Mouse (Mus musculus): ENCODE measurements at regions not wholly inside any gene's neighbourhood (a gene's known extent, or its start where the extent isn't known, plus 50 kb on each side); places are given as distances from the start of the nearest gene placed in this dataset.

DNA sequence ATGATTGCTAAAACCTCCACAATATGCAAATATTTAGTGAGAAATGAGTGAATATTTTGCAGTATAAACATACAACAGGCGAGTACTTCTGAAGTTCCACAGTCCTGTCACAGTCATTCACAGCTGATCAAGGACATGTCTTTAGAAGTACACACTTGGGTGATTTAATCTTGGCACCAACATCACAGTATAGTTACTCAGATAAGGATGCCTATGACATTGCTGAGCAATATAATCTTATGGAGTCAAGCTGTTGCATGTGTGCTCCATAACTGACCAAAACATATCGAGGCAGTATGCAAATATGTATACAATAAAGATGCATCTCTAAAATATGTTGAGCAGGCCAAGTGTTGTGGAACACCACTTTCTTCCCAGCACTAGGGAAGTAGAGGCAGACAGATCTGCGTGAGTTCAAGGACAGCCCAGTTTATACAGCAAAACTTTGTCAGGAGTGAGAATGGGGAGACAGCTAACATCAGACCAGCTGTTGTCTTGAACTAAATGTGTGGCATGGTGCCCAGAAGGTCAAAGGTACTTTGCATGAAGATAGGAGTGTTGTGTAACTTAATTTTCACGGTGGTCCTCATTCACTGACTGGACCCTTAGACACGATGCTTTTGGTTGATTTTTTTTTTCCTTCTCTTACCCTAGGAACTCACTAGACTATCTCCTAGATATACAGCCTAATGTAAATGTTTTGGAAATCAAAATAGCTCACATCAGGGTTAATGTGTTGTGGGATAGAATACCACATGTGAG is 70.7 kb upstream of the Peli2 start:
- no peaks in the 10 kb centered on the region for H3K36me3 ChIP-seq (ENCODE audit: insufficient read depth, low read length)
- 0 out of 2 replicates have a peak, but pooled peaks cover 3% of the 10 kb centered on the region for H3K4me1 ChIP-seq (ENCODE audit: insufficient read depth, low read length)
- no peak overlapping the region for H3K4me2 ChIP-seq (replicated peaks; ENCODE audit: low read depth, low read length)
- H3K27ac ChIP-seq (ENCODE audit: low read length): no peak overlapping the region
- no peak overlapping the region for H3K4me3 ChIP-seq (ENCODE audit: low read length)
- H3K9me3 ChIP-seq (ENCODE audit: low read length): no peaks in the 10 kb centered on the region
- no peak overlapping the region for H3K9ac ChIP-seq (replicated peaks; ENCODE audit: low read length)
- 66% methylated on average over 5 of the region's 5 CpGs for WGBS
- no peaks in the 10 kb centered on the region for H3K27me3 ChIP-seq (ENCODE audit: insufficient read depth, low read length)
- no peak for ATAC-seq (ENCODE audit: low FRiP score, low TSS enrichment)

DNA sequence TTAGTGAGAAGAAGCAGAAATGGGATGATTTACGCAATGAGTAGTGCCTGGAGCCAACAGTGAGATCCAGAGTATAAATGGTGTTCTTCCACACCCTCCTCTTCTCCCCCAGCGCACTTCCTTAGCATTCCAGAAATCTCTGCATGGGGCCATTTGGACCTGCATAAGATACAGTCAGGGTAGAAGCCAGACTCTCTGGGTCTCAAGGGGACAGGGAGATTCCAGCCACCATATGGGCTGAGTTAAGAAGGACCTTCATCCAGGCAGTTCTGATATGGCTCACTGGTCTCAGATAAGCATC is 70.2 kb upstream of the Peli2 start:
- ATAC-seq (ENCODE audit: low FRiP score, low TSS enrichment): no peak
- Histone ChIP-seq H3K36me3 (ENCODE audit: insufficient read depth, low read length) (no peaks in the 10 kb centered on the region), H3K27me3 (ENCODE audit: insufficient read depth, low read length) (no peaks in the 10 kb centered on the region), H3K9ac (replicated peaks; ENCODE audit: low read length) (no peak overlapping the region), H3K4me3 (ENCODE audit: low read length) (no peak overlapping the region), H3K4me2 (replicated peaks; ENCODE audit: low read depth, low read length) (no peak overlapping the region), H3K4me1 (ENCODE audit: insufficient read depth, low read length) (0 out of 2 replicates have a peak, but pooled peaks cover 3% of the 10 kb centered on the region), H3K9me3 (ENCODE audit: low read length) (no peaks in the 10 kb centered on the region), H3K27ac (ENCODE audit: low read length) (no peak overlapping the region)
- 86% methylated on average over 2 of the region's 2 CpGs for WGBS

DNA sequence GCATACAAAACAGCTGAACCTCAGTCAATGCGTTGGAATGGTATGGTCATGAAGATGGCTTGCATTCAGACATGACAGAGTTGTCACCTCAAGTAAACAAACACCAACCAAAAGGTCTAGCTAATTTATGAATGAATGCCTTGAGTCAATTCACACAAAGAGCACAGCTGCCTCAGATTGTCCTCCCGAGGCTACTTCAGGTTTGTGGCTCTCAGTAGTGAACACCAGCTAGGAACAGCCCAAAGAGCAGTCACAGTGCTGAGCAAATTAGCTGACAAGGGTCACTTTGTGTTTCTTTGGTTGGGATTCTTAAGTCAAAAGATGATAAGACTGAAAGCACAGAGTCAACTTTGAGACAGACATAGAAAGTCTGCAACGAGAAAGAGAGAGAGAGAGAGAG is 68.7 kb upstream of the Peli2 start:
- Histone ChIP-seq H3K27ac (ENCODE audit: low read length) (no peak overlapping the region), H3K4me1 (ENCODE audit: insufficient read depth, low read length) (0 out of 2 replicates have a peak, but pooled peaks cover 3% of the 10 kb centered on the region), H3K9ac (replicated peaks; ENCODE audit: low read length) (no peak overlapping the region), H3K4me2 (replicated peaks; ENCODE audit: low read depth, low read length) (no peak overlapping the region), H3K4me3 (ENCODE audit: low read length) (no peak overlapping the region), H3K9me3 (ENCODE audit: low read length) (no peaks in the 10 kb centered on the region), H3K36me3 (ENCODE audit: insufficient read depth, low read length) (no peaks in the 10 kb centered on the region), H3K27me3 (ENCODE audit: insufficient read depth, low read length) (no peaks in the 10 kb centered on the region)
- 57% methylated on average over 3 of the region's 3 CpGs for WGBS
- ATAC-seq (ENCODE audit: low FRiP score, low TSS enrichment): no peak

DNA sequence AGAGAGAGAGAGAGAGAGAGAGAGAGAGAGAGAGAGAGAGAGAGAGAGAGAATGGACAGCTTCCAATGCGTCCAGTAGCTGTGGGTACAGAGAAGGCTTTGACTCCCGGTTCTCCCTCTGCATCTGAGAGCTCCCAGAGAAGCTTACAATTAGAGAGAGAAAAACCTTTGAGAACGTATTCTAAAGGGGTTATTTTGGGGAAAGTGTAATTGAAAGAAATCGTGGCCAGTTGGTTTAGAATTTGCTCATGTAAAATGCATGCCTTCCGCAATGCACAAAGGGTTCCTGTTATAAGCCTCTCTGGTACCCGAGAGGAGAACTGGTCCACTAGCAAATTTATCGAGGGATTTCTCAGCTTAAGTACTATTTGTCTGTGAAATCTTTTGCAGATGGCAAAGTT is 68.2 kb upstream of the Peli2 start:
- no peaks in the 10 kb centered on the region for H3K27me3 ChIP-seq (ENCODE audit: insufficient read depth, low read length)
- 0 out of 2 replicates have a peak, but pooled peaks cover 3% of the 10 kb centered on the region for H3K4me1 ChIP-seq (ENCODE audit: insufficient read depth, low read length)
- no peaks in the 10 kb centered on the region for H3K9me3 ChIP-seq (ENCODE audit: low read length)
- WGBS: 68% methylated on average over 7 of the region's 7 CpGs
- no peak overlapping the region for H3K27ac ChIP-seq (ENCODE audit: low read length)
- no peak for ATAC-seq (ENCODE audit: low FRiP score, low TSS enrichment)
- H3K4me2 ChIP-seq (replicated peaks; ENCODE audit: low read depth, low read length): no peak overlapping the region
- no peak overlapping the region for H3K9ac ChIP-seq (replicated peaks; ENCODE audit: low read length)
- no peak overlapping the region for H3K4me3 ChIP-seq (ENCODE audit: low read length)
- H3K36me3 ChIP-seq (ENCODE audit: insufficient read depth, low read length): no peaks in the 10 kb centered on the region

DNA sequence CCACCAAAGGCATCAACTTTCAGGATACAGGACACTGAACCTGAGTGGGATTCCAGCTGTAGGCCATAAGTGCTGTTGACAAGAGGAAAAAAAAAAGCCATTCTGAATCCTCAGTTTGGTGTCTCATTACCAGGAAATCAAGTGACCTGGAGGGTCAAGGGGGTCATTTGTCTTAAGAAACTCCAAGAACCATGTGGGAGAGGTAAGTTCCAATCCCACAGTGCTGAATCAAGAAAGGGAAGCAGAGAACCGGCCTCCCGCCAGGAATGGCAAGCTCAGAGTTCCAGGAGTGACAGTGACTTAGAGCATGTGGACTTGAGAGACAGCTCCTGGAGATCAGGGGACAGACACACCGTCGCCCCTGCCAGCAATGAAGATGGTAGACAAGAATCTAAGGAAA is 67.5 kb upstream of the Peli2 start:
- WGBS: 23% methylated on average over 4 of the region's 4 CpGs
- Histone ChIP-seq H3K4me1 (ENCODE audit: insufficient read depth, low read length) (0 out of 2 replicates have a peak, but pooled peaks cover 3% of the 10 kb centered on the region), H3K9ac (replicated peaks; ENCODE audit: low read length) (no peak overlapping the region), H3K27me3 (ENCODE audit: insufficient read depth, low read length) (no peaks in the 10 kb centered on the region), H3K4me2 (replicated peaks; ENCODE audit: low read depth, low read length) (no peak overlapping the region), H3K27ac (ENCODE audit: low read length) (no peak overlapping the region), H3K4me3 (ENCODE audit: low read length) (no peak overlapping the region), H3K9me3 (ENCODE audit: low read length) (no peaks in the 10 kb centered on the region), H3K36me3 (ENCODE audit: insufficient read depth, low read length) (no peaks in the 10 kb centered on the region)
- no peak for ATAC-seq (ENCODE audit: low FRiP score, low TSS enrichment)

DNA sequence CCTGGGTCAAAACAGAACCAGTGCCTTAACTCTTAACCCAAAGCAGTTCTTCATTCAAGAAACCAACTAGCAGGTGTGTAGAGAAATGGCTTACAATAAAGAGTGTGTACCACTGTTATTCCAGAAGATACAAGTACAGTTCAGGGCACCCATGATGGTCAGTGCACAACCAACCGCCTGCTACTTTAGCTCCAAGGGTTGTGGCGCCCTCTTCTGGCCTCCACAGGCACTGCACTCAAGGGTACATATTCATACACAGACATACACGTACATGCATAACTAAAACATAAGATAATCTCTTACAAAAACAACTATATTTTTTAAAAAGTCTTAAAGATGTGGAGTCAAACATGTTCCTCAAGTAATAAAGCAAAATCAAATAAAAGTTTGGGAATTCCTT is 65.9 kb upstream of the Peli2 start:
- Histone ChIP-seq H3K36me3 (ENCODE audit: insufficient read depth, low read length) (no peaks in the 10 kb centered on the region), H3K4me1 (ENCODE audit: insufficient read depth, low read length) (0 out of 2 replicates have a peak, but pooled peaks cover 3% of the 10 kb centered on the region), H3K27ac (ENCODE audit: low read length) (no peak overlapping the region), H3K4me2 (replicated peaks; ENCODE audit: low read depth, low read length) (no peak overlapping the region), H3K27me3 (ENCODE audit: insufficient read depth, low read length) (no peaks in the 10 kb centered on the region), H3K9ac (replicated peaks; ENCODE audit: low read length) (no peak overlapping the region), H3K4me3 (ENCODE audit: low read length) (no peak overlapping the region), H3K9me3 (ENCODE audit: low read length) (no peaks in the 10 kb centered on the region)
- ATAC-seq (ENCODE audit: low FRiP score, low TSS enrichment): no peak
- 86% methylated on average over 3 of the region's 3 CpGs for WGBS

DNA sequence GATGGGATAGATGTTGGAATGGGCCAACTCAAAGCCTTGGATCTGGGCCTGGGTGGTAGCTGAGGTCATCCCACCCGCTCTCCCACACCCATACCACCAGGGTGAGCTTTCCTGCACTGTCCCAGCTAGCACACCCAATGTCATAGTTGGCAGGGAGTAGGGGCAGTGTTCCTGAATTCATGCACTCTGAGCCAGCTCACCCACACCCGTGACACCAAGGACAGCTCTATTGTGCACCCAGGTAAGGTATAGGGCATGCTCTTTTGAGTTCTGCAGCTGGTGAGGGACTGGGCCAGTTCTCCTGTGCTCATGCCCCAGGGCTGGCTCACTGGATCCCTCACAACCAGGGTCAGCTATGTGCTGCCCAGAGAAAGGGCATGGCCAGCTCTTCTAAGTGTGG is 64.8 kb upstream of the Peli2 start:
- H3K9me3 ChIP-seq (ENCODE audit: low read length): no peaks in the 10 kb centered on the region

DNA sequence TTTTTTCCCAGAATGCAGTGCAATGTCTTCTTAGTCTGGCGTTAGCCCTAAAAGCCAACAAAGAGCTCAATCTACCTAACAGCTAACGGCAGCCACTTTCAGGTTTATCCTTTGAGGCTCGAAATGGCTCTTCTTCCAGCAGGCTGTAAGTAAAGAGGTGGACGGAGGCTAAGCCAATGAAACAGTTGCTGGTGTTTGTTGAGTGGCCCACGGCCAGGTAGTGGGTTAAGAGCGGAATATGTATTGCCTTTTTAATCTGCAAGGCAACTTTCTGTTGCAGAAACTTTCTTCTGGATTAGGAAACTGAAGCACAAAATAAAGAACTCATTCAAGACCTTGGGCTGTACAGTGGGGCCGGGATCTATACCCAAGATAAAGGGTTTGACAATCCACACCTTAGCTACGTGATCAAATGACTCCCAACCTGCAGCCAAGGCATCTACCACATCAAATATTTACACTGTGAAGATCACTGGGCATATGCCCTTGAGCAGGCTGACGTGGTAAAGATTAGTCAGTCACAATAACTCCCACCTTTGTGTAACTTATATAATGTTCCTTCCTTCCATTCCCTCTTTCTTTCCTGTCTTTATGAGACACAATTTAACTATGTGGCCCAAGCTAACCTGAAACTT is 62.3 kb upstream of the Peli2 start:
- H3K4me1 ChIP-seq (ENCODE audit: insufficient read depth, low read length): 0 out of 2 replicates have a peak, but pooled peaks cover under 1% of the 10 kb centered on the region
- no peak for ATAC-seq (ENCODE audit: low FRiP score, low TSS enrichment)
- H3K4me2 ChIP-seq (replicated peaks; ENCODE audit: low read depth, low read length): no peak overlapping the region
- H3K9ac ChIP-seq (replicated peaks; ENCODE audit: low read length): no peak overlapping the region
- no peak overlapping the region for H3K27ac ChIP-seq (ENCODE audit: low read length)
- WGBS: 85% methylated on average over 9 of the region's 9 CpGs
- no peaks in the 10 kb centered on the region for H3K9me3 ChIP-seq (ENCODE audit: low read length)
- no peaks in the 10 kb centered on the region for H3K36me3 ChIP-seq (ENCODE audit: insufficient read depth, low read length)
- H3K27me3 ChIP-seq (ENCODE audit: insufficient read depth, low read length): no peaks in the 10 kb centered on the region
- no peak overlapping the region for H3K4me3 ChIP-seq (ENCODE audit: low read length)

More for the DNA sequence above, 64.8 kb upstream of the Peli2 start:
- ATAC-seq (ENCODE audit: low FRiP score, low TSS enrichment): no peak
- H3K4me3 ChIP-seq (ENCODE audit: low read length): no peak overlapping the region
- no peak overlapping the region for H3K4me2 ChIP-seq (replicated peaks; ENCODE audit: low read depth, low read length)
- 94% methylated on average over 2 of the region's 2 CpGs for WGBS
- no peaks in the 10 kb centered on the region for H3K36me3 ChIP-seq (ENCODE audit: insufficient read depth, low read length)
- 0 out of 2 replicates have a peak, but pooled peaks cover 3% of the 10 kb centered on the region for H3K4me1 ChIP-seq (ENCODE audit: insufficient read depth, low read length)
- H3K27me3 ChIP-seq (ENCODE audit: insufficient read depth, low read length): no peaks in the 10 kb centered on the region
- no peak overlapping the region for H3K27ac ChIP-seq (ENCODE audit: low read length)
- H3K9ac ChIP-seq (replicated peaks; ENCODE audit: low read length): no peak overlapping the region

DNA sequence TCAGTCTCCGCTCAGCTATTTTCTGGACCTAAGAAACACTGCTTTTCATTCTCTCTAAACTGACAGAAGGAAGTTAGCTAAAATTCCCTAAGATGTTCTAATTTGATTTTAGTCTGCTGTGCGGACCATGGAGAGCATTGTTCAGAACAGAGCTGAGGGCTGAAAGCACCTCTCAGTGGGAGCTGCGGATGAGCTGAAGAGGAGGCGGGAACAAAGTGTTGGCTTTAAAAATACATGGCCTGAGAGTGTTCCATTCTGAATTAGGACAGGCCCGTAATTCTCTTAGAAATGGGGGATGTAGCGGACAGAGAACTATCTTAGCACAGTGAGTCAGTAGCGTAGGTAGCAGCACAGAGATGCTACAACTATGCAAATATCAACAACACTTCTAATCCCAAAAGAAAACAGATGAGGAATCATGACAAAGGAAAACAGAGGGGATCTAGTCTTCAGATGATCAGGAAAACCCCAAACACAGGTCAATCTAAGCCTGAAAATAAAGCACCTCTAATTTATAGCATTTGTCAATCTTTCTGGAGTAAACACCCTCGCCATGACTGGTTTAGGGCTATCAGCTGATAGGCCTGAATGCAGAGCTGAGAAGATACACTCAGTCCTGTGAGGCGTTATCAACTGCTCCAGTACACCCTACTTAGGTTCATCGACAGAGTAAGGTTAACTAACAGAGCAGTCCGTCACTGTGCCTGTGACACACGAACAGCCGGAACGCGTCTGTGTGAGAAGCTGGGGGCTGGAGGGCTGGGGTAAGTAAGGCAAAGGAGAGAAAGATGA is 60.8 kb upstream of the Peli2 start:
- Histone ChIP-seq H3K4me3 (ENCODE audit: low read length) (no peak overlapping the region), H3K27ac (ENCODE audit: low read length) (no peak overlapping the region), H3K36me3 (ENCODE audit: insufficient read depth, low read length) (no peaks in the 10 kb centered on the region), H3K4me2 (replicated peaks; ENCODE audit: low read depth, low read length) (no peak overlapping the region), H3K9me3 (ENCODE audit: low read length) (no peaks in the 10 kb centered on the region), H3K4me1 (ENCODE audit: insufficient read depth, low read length) (no peaks in the 10 kb centered on the region), H3K9ac (replicated peaks; ENCODE audit: low read length) (no peak overlapping the region), H3K27me3 (ENCODE audit: insufficient read depth, low read length) (no peaks in the 10 kb centered on the region)
- ATAC-seq (ENCODE audit: low FRiP score, low TSS enrichment): no peak
- WGBS: 77% methylated on average over 15 of the region's 15 CpGs

DNA sequence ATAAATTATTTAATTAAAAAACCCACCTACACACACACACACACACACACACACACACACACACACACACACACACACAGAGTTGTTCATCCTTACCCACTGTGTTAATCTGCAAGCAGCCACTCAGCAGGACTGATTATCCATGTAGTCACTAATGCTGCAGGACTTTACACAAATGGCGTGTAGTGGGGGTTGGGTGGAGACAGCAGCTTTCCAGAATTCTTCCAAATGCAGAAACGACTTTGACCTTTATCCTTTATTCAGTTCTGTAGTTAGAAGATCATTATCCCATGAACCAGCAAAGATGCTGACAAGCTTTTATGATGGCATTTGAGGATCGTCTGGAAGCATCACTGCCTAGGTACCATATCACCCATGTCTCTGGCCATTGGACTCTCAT is 52.0 kb upstream of the Peli2 start:
- Histone ChIP-seq H3K4me3 (ENCODE audit: low read length) (no peak overlapping the region), H3K9me3 (ENCODE audit: low read length) (no peaks in the 10 kb centered on the region), H3K9ac (replicated peaks; ENCODE audit: low read length) (no peak overlapping the region), H3K27me3 (ENCODE audit: insufficient read depth, low read length) (no peaks in the 10 kb centered on the region), H3K36me3 (ENCODE audit: insufficient read depth, low read length) (no peaks in the 10 kb centered on the region), H3K4me1 (ENCODE audit: insufficient read depth, low read length) (no peaks in the 10 kb centered on the region), H3K27ac (ENCODE audit: low read length) (no peak overlapping the region), H3K4me2 (replicated peaks; ENCODE audit: low read depth, low read length) (no peak overlapping the region)
- 79% methylated on average over 3 of the region's 3 CpGs for WGBS
- ATAC-seq (ENCODE audit: low FRiP score, low TSS enrichment): no peak
